Mouse (Mus musculus) urinary bladder, adult 2 months (tissue): ENCODE results near the gene Pan2. TPM values are rescaled to one million over a fixed set of nuclear protein-coding genes. Genes with fewer than 3 reads are reported as not detected.

ENCODE experiments used
- polyA plus RNA-seq: library from polyadenylated mRNA; depleted of rRNA; stranded (reverse); fragments of >200 nt; gene quantifications from 2 replicates; pipeline ENCODE4 v1.2.3, GENCODE M21; 2012; rRNA removed

Pan2 gene
- polyA plus RNA-seq, 1 experiment = 31.7 TPM

Other genes with a start within 250 kb of the Pan2 start
- 72.0 and 90.7 TPM in 2 replicates for gene Ptges3, start 244.4 kb upstream of the Pan2 start, polyA plus RNA-seq
- 1,011 and 1,131 TPM in 2 replicates for gene Atp5b, start 220.1 kb upstream of the Pan2 start, polyA plus RNA-seq
- 29.1 and 31.5 TPM in 2 replicates for gene Baz2a, start 211.8 kb upstream of the Pan2 start, polyA plus RNA-seq
- gene Rbms2, start 123.0 kb upstream of the Pan2 start, polyA plus RNA-seq = 88.2 and 97.5 TPM in 2 replicates
- 1.5 TPM in 2 replicates for gene Gls2, start 108.9 kb upstream of the Pan2 start, polyA plus RNA-seq
- gene Spryd4, start 91.5 kb upstream of the Pan2 start, polyA plus RNA-seq = 12.1 and 14.4 TPM in 2 replicates
- not detected in 2 replicates for gene Mip, start 77.5 kb upstream of the Pan2 start, polyA plus RNA-seq
- 6.4 and 6.7 TPM in 2 replicates for gene Timeless, start 71.3 kb upstream of the Pan2 start, polyA plus RNA-seq
- gene Apon, start 49.2 kb upstream of the Pan2 start, polyA plus RNA-seq = 0.03 TPM in 1 of 2 replicates, not detected in the other
- 0.25 TPM in 2 replicates for gene Apof, start 34.7 kb upstream of the Pan2 start, polyA plus RNA-seq
- 33.0 and 39.1 TPM in 2 replicates for gene Stat2, start 32.8 kb upstream of the Pan2 start, polyA plus RNA-seq
- 0.12 TPM in 1 of 2 replicates, not detected in the other for gene Il23a, start 4.6 kb upstream of the Pan2 start, polyA plus RNA-seq
- gene Cnpy2, start 19.1 kb downstream of the Pan2 start, polyA plus RNA-seq = 118 and 124 TPM in 2 replicates
- 138 and 150 TPM in 2 replicates for gene Cs, start 34.4 kb downstream of the Pan2 start, polyA plus RNA-seq
- 63.6 and 66.9 TPM in 2 replicates for gene Coq10a, start 65.7 kb downstream of the Pan2 start, polyA plus RNA-seq
- 19.9 and 26.5 TPM in 2 replicates for gene Ankrd52, start 73.8 kb downstream of the Pan2 start, polyA plus RNA-seq
- not detected in 2 replicates for gene Slc39a5, start 97.9 kb downstream of the Pan2 start, polyA plus RNA-seq
- gene Nabp2, start 108.2 kb downstream of the Pan2 start, polyA plus RNA-seq = 47.2 and 50.1 TPM in 2 replicates
- 25.4 and 25.5 TPM in 2 replicates for gene Rnf41, start 108.3 kb downstream of the Pan2 start, polyA plus RNA-seq
- 91.5 and 97.0 TPM in 2 replicates for gene Smarcc2, start 155.9 kb downstream of the Pan2 start, polyA plus RNA-seq
- gene Myl6, start 190.8 kb downstream of the Pan2 start, polyA plus RNA-seq = 10,835 and 11,320 TPM in 2 replicates
- gene Myl6b, start 195.3 kb downstream of the Pan2 start, polyA plus RNA-seq = 3.0 and 3.3 TPM in 2 replicates
- gene Esyt1, start 222.5 kb downstream of the Pan2 start, polyA plus RNA-seq = 56.9 and 61.6 TPM in 2 replicates
- 12.5 TPM in 2 replicates for gene Zc3h10, start 244.4 kb downstream of the Pan2 start, polyA plus RNA-seq
- 2,645 and 3,313 TPM in 2 replicates for gene Rpl41, start 246.0 kb downstream of the Pan2 start, polyA plus RNA-seq